Mouse (Mus musculus) heart, embryonic 13.5 days (tissue): Measurements from ENCODE around the gene Set. TPM values are rescaled to one million over a fixed set of nuclear protein-coding genes. Genes with fewer than 3 reads are reported as not detected.

Experiments used
- ATAC-seq: fragments of 200-750 bp; cut with Nextera tagmentation; 2 replicates; pipeline ENCODE4 v1.8.0; 2017; ENCODE audit warnings: moderate TSS enrichment; ENCODE audit not compliant: insufficient number of reproducible peaks, low FRiP score, low TSS enrichment; ENCODE audit errors: extremely low read depth
- H3K27ac ChIP-seq: fragments of 300-500 bp; sonication (generic); replicated peaks from 2 replicates; pipeline ENCODE4 v1.5.1; 2015; ENCODE audit warnings: moderate library complexity, mild to moderate bottlenecking, inconsistent platforms
- H3K27me3 ChIP-seq: fragments of 300-500 bp; sonication (generic); replicated peaks from 2 replicates; pipeline ENCODE4 v1.6.1; 2015; ENCODE audit warnings: mild to moderate bottlenecking, inconsistent platforms
- H3K36me3 ChIP-seq: fragments of 300-500 bp; sonication (generic); 2 replicates; pipeline ENCODE4 v1.6.1; 2015; ENCODE audit warnings: mild to moderate bottlenecking, inconsistent platforms
- H3K4me1 ChIP-seq: fragments of 300-500 bp; sonication (generic); 2 replicates; pipeline ENCODE4 v1.6.1; 2015; ENCODE audit warnings: inconsistent platforms
- H3K4me2 ChIP-seq: fragments of 300-500 bp; sonication (generic); 2 replicates; pipeline ENCODE4 v1.6.1; 2015; ENCODE audit warnings: inconsistent platforms, mild to moderate bottlenecking, moderate library complexity
- H3K4me3 ChIP-seq: fragments of 300-500 bp; sonication (generic); 2 replicates; pipeline ENCODE4 v1.5.1; 2015; ENCODE audit warnings: moderate library complexity, mild to moderate bottlenecking, inconsistent platforms
- H3K9ac ChIP-seq: fragments of 300-500 bp; sonication (generic); 2 replicates; pipeline ENCODE4 v1.6.1; 2015; ENCODE audit warnings: inconsistent platforms, mild to moderate bottlenecking, moderate library complexity
- H3K9me3 ChIP-seq: fragments of 300-500 bp; sonication (generic); 2 replicates; pipeline ENCODE4 v1.6.1; 2016; ENCODE audit warnings: inconsistent platforms
- WGBS: fragments of 180-500 bp; shearing (Covaris S2); methylation state at CpG from one replicate; pipeline ENCODE4 v1.1.7; 2015; ENCODE audit warnings: mixed read lengths; 5-methylcytosine and 5-hydroxymethylcytosine counted together
- polyA plus RNA-seq: library from polyadenylated mRNA; unstranded; fragments of >200 nt; fragmentation: Nextera tagmentation; extraction: Ambion mirVana; gene quantifications from 2 replicates; pipeline ENCODE4 v1.2.1, GENCODE M21; 2015

Set gene
- polyA plus RNA-seq, 1 experiment from 2014 or later = 214 TPM

DNA sequence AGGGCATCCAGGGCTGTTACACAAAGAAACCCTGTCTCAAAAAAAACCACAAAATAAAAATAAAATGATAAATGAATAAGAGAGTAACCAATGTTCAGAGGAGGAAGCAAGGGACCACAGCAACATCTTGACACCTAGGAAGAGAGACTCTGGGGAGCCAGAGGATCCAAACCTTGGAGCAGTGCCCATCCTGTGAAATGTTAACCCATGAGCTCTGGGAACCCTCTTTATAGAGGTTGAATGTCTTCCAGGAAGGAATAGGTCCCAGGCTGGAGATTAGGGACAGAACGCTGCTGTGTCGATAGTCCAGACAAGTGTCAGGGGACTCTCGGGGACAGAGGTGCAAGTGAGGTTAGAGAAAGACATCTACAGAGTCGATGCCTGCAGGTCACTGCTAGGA, 63.1 kb downstream of the Set start:
- no peak overlapping the region for H3K4me3 ChIP-seq
- no peaks in the 10 kb centered on the region for H3K27me3 ChIP-seq
- H3K4me2 ChIP-seq = no peak overlapping the region
- ATAC-seq = no peak
- H3K36me3 ChIP-seq = peaks cover 12% of the 10 kb centered on the region
- H3K9me3 ChIP-seq = no peaks in the 10 kb centered on the region
- 80% methylated on average over 4 of the region's 4 CpGs for whole genome bisulfite sequencing
- H3K9ac ChIP-seq = no peak overlapping the region
- peaks cover 17% of the 10 kb centered on the region for H3K4me1 ChIP-seq
- H3K27ac ChIP-seq = no peak overlapping the region

Other genes starting within 250 kb of the Set start
- 15.7 and 17.1 TPM in 2 replicates for gene Urm1, start 237.3 kb upstream of the Set start, polyA plus RNA-seq
- gene Cercam, start 188.2 kb upstream of the Set start, polyA plus RNA-seq = 19.6 and 21.5 TPM in 2 replicates
- gene Odf2, start 168.2 kb upstream of the Set start, polyA plus RNA-seq = 47.0 and 47.2 TPM in 2 replicates
- 33.1 and 39.7 TPM in 2 replicates for gene Gle1, start 122.0 kb upstream of the Set start, polyA plus RNA-seq
- gene Sptan1, start 91.8 kb upstream of the Set start, polyA plus RNA-seq = 86.6 and 89.5 TPM in 2 replicates
- gene Wdr34, start 8.5 kb upstream of the Set start, polyA plus RNA-seq = 17.9 and 18.8 TPM in 2 replicates
- gene Pkn3, start 20.3 kb downstream of the Set start, polyA plus RNA-seq = 13.1 and 13.2 TPM in 2 replicates
- 36.5 and 45.5 TPM in 2 replicates for gene Zdhhc12, start 36.3 kb downstream of the Set start, polyA plus RNA-seq
- gene Zer1, start 67.2 kb downstream of the Set start, polyA plus RNA-seq = 5.6 and 6.3 TPM in 2 replicates
- 5.1 and 5.5 TPM in 2 replicates for gene Tbc1d13, start 76.4 kb downstream of the Set start, polyA plus RNA-seq
- 30.4 and 30.6 TPM in 2 replicates for gene Endog, start 114.1 kb downstream of the Set start, polyA plus RNA-seq
- 33.6 TPM in 2 replicates for gene Spout1, start 121.1 kb downstream of the Set start, polyA plus RNA-seq
- 16.3 and 17.2 TPM in 2 replicates for gene Kyat1, start 148.5 kb downstream of the Set start, polyA plus RNA-seq
- 39.6 and 41.9 TPM in 2 replicates for gene Lrrc8a, start 180.3 kb downstream of the Set start, polyA plus RNA-seq
- 0.19 and 0.27 TPM in 2 replicates for gene Gm28035, start 183.2 kb downstream of the Set start, polyA plus RNA-seq
- gene Phyhd1, start 208.8 kb downstream of the Set start, polyA plus RNA-seq = 7.0 and 8.2 TPM in 2 replicates
- not detected in 2 replicates for gene Gm28038, start 223.7 kb downstream of the Set start, polyA plus RNA-seq
- gene Dolk, start 229.0 kb downstream of the Set start, polyA plus RNA-seq = 27.8 and 30.3 TPM in 2 replicates
- 22.2 and 25.7 TPM in 2 replicates for gene Nup188, start 229.0 kb downstream of the Set start, polyA plus RNA-seq